Mouse (Mus musculus): Measurements from ENCODE around the gene Map3k14. TPM values are rescaled to one million over a fixed set of nuclear protein-coding genes. Genes with fewer than 3 reads are reported as not detected.

The Map3k14 gene
- polyA plus RNA-seq, 1 experiment from 2014 or later = 4.7 TPM

DNA sequence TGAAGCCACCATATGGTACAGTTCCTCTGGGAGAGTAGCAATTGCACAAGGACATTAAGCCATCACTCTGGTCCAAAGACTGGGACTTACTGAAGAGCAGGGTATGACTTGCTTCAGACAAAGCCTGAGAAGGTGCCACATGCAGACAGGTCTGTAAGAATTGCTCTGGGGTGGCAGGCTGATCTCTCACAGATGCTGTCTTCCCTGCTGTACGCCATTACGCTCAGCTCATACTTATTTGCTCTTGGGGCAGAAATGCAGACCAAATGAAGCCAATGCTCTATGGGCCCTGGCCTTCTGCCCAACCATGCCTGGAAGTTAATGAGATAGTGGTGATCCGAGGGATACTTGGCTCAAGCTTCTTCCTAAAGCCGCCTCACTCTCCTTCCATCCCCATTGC, 22.4 kb downstream of the Map3k14 start:
- H3K36me3 ChIP-seq (ENCODE audit: control insufficient read depth, insufficient read depth, low read length) = no peaks in the 10 kb centered on the region
- peaks cover 23% of the 10 kb centered on the region for H3K4me1 ChIP-seq (ENCODE audit: control insufficient read depth, insufficient read depth, low read depth, low read length)
- no peaks in the 10 kb centered on the region for H3K27me3 ChIP-seq (replicated peaks; ENCODE audit: control insufficient read depth, insufficient read depth, low read length)
- no peak overlapping the region for H3K4me2 ChIP-seq (ENCODE audit: low read length)
- no peak overlapping the region for H3K9ac ChIP-seq (ENCODE audit: low read depth, low read length)
- no peak overlapping the region for H3K4me3 ChIP-seq (ENCODE audit: low read length)
- WGBS = 58% methylated on average over 4 of the region's 4 CpGs
- no peak overlapping the region for H3K27ac ChIP-seq (ENCODE audit: low read depth, low read length)
- ATAC-seq = peak; percentile 35; the same call in 1 of the 2 replicates
- no peaks in the 10 kb centered on the region for H3K9me3 ChIP-seq (ENCODE audit: control insufficient read depth, low read length)

GRCm38 (mm10) chr11:103240740-103241139, 26.5 kb downstream of the Map3k14 start:
- no peak overlapping the region for H3K4me2 ChIP-seq (ENCODE audit: low read length)
- H3K27ac ChIP-seq (ENCODE audit: low read depth, low read length) = no peak overlapping the region
- peaks cover 17% of the 10 kb centered on the region; the same call in 1 of the 2 replicates for H3K36me3 ChIP-seq (ENCODE audit: control insufficient read depth, insufficient read depth, low read length)
- ATAC-seq = no peak
- no peak overlapping the region for H3K4me3 ChIP-seq (ENCODE audit: low read length)
- no peak overlapping the region for H3K9ac ChIP-seq (ENCODE audit: low read depth, low read length)
- H3K9me3 ChIP-seq (ENCODE audit: control insufficient read depth, low read length) = 0 out of 2 replicates have a peak, but pooled peaks cover 2% of the 10 kb centered on the region
- 43% methylated on average over 7 of the region's 7 CpGs for WGBS
- peaks cover 5% of the 10 kb centered on the region; the same call in 1 of the 2 replicates for H3K4me1 ChIP-seq (ENCODE audit: control insufficient read depth, insufficient read depth, low read depth, low read length)
- no peaks in the 10 kb centered on the region for H3K27me3 ChIP-seq (replicated peaks; ENCODE audit: control insufficient read depth, insufficient read depth, low read length)

DNA sequence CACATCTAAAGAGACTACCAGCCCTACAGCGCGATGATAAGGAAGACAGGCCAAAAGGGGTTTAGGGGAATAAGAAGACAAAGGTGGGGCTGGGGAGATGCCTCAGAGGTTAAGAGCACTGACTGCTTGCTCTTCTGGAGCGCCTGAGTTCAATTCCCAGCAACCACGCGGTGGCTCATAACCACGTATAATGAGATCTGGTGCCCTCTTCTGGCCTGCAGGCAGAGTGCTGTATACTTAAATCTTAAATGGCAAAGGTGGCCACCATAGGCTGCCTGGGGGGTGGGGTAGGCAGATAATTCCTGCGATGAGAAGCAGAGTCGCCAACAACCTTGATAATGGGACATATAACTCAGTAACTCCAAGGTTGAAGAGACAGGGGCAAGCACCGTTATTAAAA, 29.5 kb downstream of the Map3k14 start:
- Histone ChIP-seq H3K36me3 (ENCODE audit: control insufficient read depth, insufficient read depth, low read length) (peaks cover 17% of the 10 kb centered on the region; the same call in 1 of the 2 replicates), H3K4me3 (ENCODE audit: low read length) (no peak overlapping the region), H3K4me2 (ENCODE audit: low read length) (no peak overlapping the region), H3K27ac (ENCODE audit: low read depth, low read length) (no peak overlapping the region), H3K4me1 (ENCODE audit: control insufficient read depth, insufficient read depth, low read depth, low read length) (no peaks in the 10 kb centered on the region; the same call in 1 of the 2 replicates), H3K9ac (ENCODE audit: low read depth, low read length) (no peak overlapping the region), H3K27me3 (replicated peaks; ENCODE audit: control insufficient read depth, insufficient read depth, low read length) (no peaks in the 10 kb centered on the region), H3K9me3 (ENCODE audit: control insufficient read depth, low read length) (0 out of 2 replicates have a peak, but pooled peaks cover 2% of the 10 kb centered on the region)
- WGBS = 77% methylated on average over 9 of the region's 9 CpGs
- no peak for ATAC-seq

DNA sequence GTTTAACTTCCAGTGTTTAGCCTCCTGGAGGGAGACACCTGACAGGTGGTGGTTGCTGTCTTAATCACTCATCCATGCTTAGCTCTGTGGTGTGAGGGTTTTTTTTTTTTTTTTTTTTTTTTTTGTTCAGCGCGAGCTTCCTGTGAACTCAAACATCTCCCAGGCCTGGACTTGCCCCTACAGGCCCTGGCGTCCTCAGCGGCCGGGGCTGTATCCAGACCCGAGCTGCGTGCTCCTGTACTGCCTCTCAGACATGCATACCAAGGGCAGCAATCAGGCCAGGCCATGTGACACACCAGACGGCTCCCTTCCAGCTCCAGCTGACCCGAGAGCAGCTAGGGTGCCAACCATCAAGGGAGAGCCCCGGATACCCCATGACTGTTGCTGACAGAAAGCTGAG, 30.4 kb downstream of the Map3k14 start:
- H3K4me3 ChIP-seq (ENCODE audit: low read length) = no peak overlapping the region
- 85% methylated on average over 10 of the region's 10 CpGs for WGBS
- no peak overlapping the region for H3K9ac ChIP-seq (ENCODE audit: low read depth, low read length)
- no peaks in the 10 kb centered on the region for H3K27me3 ChIP-seq (replicated peaks; ENCODE audit: control insufficient read depth, insufficient read depth, low read length)
- peaks cover 17% of the 10 kb centered on the region; the same call in 1 of the 2 replicates for H3K36me3 ChIP-seq (ENCODE audit: control insufficient read depth, insufficient read depth, low read length)
- no peak for ATAC-seq
- H3K4me1 ChIP-seq (ENCODE audit: control insufficient read depth, insufficient read depth, low read depth, low read length) = no peaks in the 10 kb centered on the region; the same call in 1 of the 2 replicates
- H3K27ac ChIP-seq (ENCODE audit: low read depth, low read length) = no peak overlapping the region
- H3K4me2 ChIP-seq (ENCODE audit: low read length) = no peak overlapping the region
- H3K9me3 ChIP-seq (ENCODE audit: control insufficient read depth, low read length) = 0 out of 2 replicates have a peak, but pooled peaks cover 2% of the 10 kb centered on the region

DNA sequence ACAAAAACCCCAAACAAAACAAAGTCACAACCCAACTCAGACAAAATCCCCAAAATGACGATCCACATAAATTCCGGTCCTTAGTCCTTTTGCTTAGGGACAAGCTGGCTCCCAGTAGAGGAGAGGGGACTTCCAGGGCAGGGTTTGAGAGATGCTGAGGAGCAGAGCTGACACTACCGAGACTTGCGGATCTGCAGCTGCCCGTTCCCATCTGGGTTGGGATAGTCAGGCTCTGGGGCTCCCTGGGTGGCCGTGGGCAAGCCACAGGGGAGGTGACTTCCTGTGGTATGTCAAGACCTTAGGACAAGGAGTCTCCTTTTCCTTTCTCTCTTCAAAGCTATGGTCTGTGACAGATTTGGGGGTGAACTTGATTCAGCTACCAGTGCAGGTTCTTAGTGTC, 30.8 kb downstream of the Map3k14 start:
- ATAC-seq = no peak
- WGBS = 86% methylated on average over 6 of the region's 6 CpGs
- H3K9ac ChIP-seq (ENCODE audit: low read depth, low read length) = no peak overlapping the region
- no peaks in the 10 kb centered on the region; the same call in 1 of the 2 replicates for H3K4me1 ChIP-seq (ENCODE audit: control insufficient read depth, insufficient read depth, low read depth, low read length)
- H3K27me3 ChIP-seq (replicated peaks; ENCODE audit: control insufficient read depth, insufficient read depth, low read length) = no peaks in the 10 kb centered on the region
- no peak overlapping the region for H3K4me3 ChIP-seq (ENCODE audit: low read length)
- no peak overlapping the region for H3K4me2 ChIP-seq (ENCODE audit: low read length)
- H3K27ac ChIP-seq (ENCODE audit: low read depth, low read length) = no peak overlapping the region
- 0 out of 2 replicates have a peak, but pooled peaks cover 2% of the 10 kb centered on the region for H3K9me3 ChIP-seq (ENCODE audit: control insufficient read depth, low read length)
- H3K36me3 ChIP-seq (ENCODE audit: control insufficient read depth, insufficient read depth, low read length) = peaks cover 17% of the 10 kb centered on the region; the same call in 1 of the 2 replicates

DNA sequence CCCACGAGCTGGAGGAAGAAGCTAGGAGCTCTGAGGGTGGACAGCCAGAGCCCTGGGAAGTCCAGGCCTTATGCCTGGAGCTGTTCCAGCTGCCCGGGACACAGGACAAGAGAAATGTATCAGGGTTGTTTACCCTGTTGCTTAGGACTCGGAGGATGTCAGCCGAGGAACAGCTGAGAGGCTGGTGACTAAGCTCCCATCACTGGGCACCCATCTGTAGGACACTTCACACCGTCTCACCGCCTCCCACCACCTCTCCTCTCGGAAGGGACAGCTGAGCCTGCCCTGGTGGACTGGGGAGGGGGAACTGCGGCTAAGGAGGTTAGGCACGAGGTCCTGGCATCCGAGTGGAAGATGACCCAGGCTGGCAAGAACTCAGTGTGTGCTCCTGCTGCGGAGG, 31.6 kb downstream of the Map3k14 start:
- Histone ChIP-seq H3K36me3 (ENCODE audit: control insufficient read depth, insufficient read depth, low read length) (peaks cover 18% of the 10 kb centered on the region; the same call in 1 of the 2 replicates), H3K9me3 (ENCODE audit: control insufficient read depth, low read length) (0 out of 2 replicates have a peak, but pooled peaks cover 2% of the 10 kb centered on the region), H3K27ac (ENCODE audit: low read depth, low read length) (no peak overlapping the region; the same call in 1 of the 2 replicates), H3K4me3 (ENCODE audit: low read length) (no peak overlapping the region), H3K9ac (ENCODE audit: low read depth, low read length) (no peak overlapping the region), H3K4me1 (ENCODE audit: control insufficient read depth, insufficient read depth, low read depth, low read length) (no peaks in the 10 kb centered on the region; the same call in 1 of the 2 replicates), H3K4me2 (ENCODE audit: low read length) (no peak overlapping the region), H3K27me3 (replicated peaks; ENCODE audit: control insufficient read depth, insufficient read depth, low read length) (no peaks in the 10 kb centered on the region)
- no peak for ATAC-seq
- WGBS = 66% methylated on average over 11 of the region's 11 CpGs

- Histone ChIP-seq H3K27me3 (replicated peaks; ENCODE audit: control insufficient read depth, insufficient read depth, low read length) (no peaks in the 10 kb centered on the region), H3K9ac (ENCODE audit: low read depth, low read length) (no peak overlapping the region), H3K4me2 (ENCODE audit: low read length) (no peak overlapping the region), H3K9me3 (ENCODE audit: control insufficient read depth, low read length) (0 out of 2 replicates have a peak, but pooled peaks cover 2% of the 10 kb centered on the region), H3K27ac (ENCODE audit: low read depth, low read length) (0 out of 2 replicates have a peak overlapping the region, but pooled peaks have one; percentile 34), H3K36me3 (ENCODE audit: control insufficient read depth, insufficient read depth, low read length) (peaks cover 23% of the 10 kb centered on the region), H3K4me1 (ENCODE audit: control insufficient read depth, insufficient read depth, low read depth, low read length) (no peaks in the 10 kb centered on the region; the same call in 1 of the 2 replicates), H3K4me3 (ENCODE audit: low read length) (no peak overlapping the region)
- WGBS = 50% methylated on average over 1 of the region's 1 CpGs
- ATAC-seq = no peak
Observed at GRCm38 (mm10) chr11:103234447-103234846, 32.8 kb downstream of the Map3k14 start.

DNA sequence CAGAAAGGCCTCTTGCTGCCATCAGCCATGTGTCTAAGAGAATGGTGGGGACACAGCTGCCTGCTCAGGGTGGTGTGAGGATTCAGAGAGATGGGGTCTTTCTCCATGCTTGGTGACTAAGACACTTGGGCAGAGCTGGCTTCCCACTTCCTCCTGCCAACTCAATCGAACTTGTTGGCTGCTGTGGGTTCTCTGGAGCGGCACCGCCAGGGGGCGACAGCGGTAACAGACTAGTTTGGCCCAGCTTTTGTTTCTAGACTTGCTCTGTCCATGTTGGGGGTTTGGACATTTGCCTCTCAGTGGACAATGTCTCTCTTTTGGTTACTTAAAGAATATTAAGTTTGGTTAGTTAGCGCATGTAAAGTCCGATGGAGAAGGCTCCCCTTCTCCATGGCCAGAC, 34.3 kb downstream of the Map3k14 start:
- Histone ChIP-seq H3K9ac (ENCODE audit: low read depth, low read length) (no peak overlapping the region), H3K4me3 (ENCODE audit: low read length) (no peak overlapping the region), H3K4me1 (ENCODE audit: control insufficient read depth, insufficient read depth, low read depth, low read length) (no peaks in the 10 kb centered on the region; the same call in 1 of the 2 replicates), H3K27me3 (replicated peaks; ENCODE audit: control insufficient read depth, insufficient read depth, low read length) (no peaks in the 10 kb centered on the region), H3K9me3 (ENCODE audit: control insufficient read depth, low read length) (0 out of 2 replicates have a peak, but pooled peaks cover 2% of the 10 kb centered on the region), H3K36me3 (ENCODE audit: control insufficient read depth, insufficient read depth, low read length) (peaks cover 13% of the 10 kb centered on the region), H3K4me2 (ENCODE audit: low read length) (no peak overlapping the region), H3K27ac (ENCODE audit: low read depth, low read length) (no peak overlapping the region)
- WGBS = 36% methylated on average over 7 of the region's 7 CpGs
- no peak for ATAC-seq

GRCm38 (mm10) chr11:103231367-103231766, 35.9 kb downstream of the Map3k14 start:
- Histone ChIP-seq H3K36me3 (ENCODE audit: control insufficient read depth, insufficient read depth, low read length) (peaks cover 14% of the 10 kb centered on the region; the same call in 1 of the 2 replicates), H3K9ac (ENCODE audit: low read depth, low read length) (no peak overlapping the region), H3K27ac (ENCODE audit: low read depth, low read length) (no peak overlapping the region), H3K4me1 (ENCODE audit: control insufficient read depth, insufficient read depth, low read depth, low read length) (no peaks in the 10 kb centered on the region; the same call in 1 of the 2 replicates), H3K27me3 (replicated peaks; ENCODE audit: control insufficient read depth, insufficient read depth, low read length) (no peaks in the 10 kb centered on the region), H3K4me2 (ENCODE audit: low read length) (no peak overlapping the region), H3K4me3 (ENCODE audit: low read length) (no peak overlapping the region), H3K9me3 (ENCODE audit: control insufficient read depth, low read length) (no peaks in the 10 kb centered on the region)
- WGBS = 94% methylated on average over 7 of the region's 7 CpGs
- ATAC-seq = no peak

Measured in hindbrain, embryonic 16.5 days (tissue).